Mouse (Mus musculus): Measurements from ENCODE around the gene Mutyh. TPM values are rescaled to one million over a fixed set of nuclear protein-coding genes. Genes with fewer than 3 reads are reported as not detected.

Mutyh gene
- polyA plus RNA-seq, 1 experiment from 2014 or later, result 11.6 TPM

Other genes starting within 250 kb of the Mutyh start
- gene Ccdc17, start 211.1 kb upstream of the Mutyh start, polyA plus RNA-seq (2015; fragmentation: Nextera tagmentation; extraction: Ambion mirVana), result 4.0 and 4.4 TPM in 2 replicates
- 82.4 and 88.5 TPM in 2 replicates for gene Nasp, start 179.8 kb upstream of the Mutyh start, polyA plus RNA-seq (2015; fragmentation: Nextera tagmentation; extraction: Ambion mirVana)
- 784 and 808 TPM in 2 replicates for gene Akr1a1, start 156.0 kb upstream of the Mutyh start, polyA plus RNA-seq (2015; fragmentation: Nextera tagmentation; extraction: Ambion mirVana)
- gene Prdx1, start 122.2 kb upstream of the Mutyh start, polyA plus RNA-seq (2015; fragmentation: Nextera tagmentation; extraction: Ambion mirVana), result 1,350 and 1,396 TPM in 2 replicates
- 19.4 and 21.1 TPM in 2 replicates for gene Mmachc, start 99.3 kb upstream of the Mutyh start, polyA plus RNA-seq (2015; fragmentation: Nextera tagmentation; extraction: Ambion mirVana)
- gene Ccdc163, start 99.2 kb upstream of the Mutyh start, polyA plus RNA-seq (2015; fragmentation: Nextera tagmentation; extraction: Ambion mirVana), result 24.8 and 27.6 TPM in 2 replicates
- 5.1 and 7.6 TPM in 2 replicates for gene Tesk2, start 86.8 kb upstream of the Mutyh start, polyA plus RNA-seq (2015; fragmentation: Nextera tagmentation; extraction: Ambion mirVana)
- 28.4 and 31.9 TPM in 2 replicates for gene Toe1, start 83 bp upstream of the Mutyh start, polyA plus RNA-seq (2015; fragmentation: Nextera tagmentation; extraction: Ambion mirVana)
- 0.57 and 0.94 TPM in 2 replicates for gene Hpdl, start 14.0 kb downstream of the Mutyh start, polyA plus RNA-seq (2015; fragmentation: Nextera tagmentation; extraction: Ambion mirVana)
- gene Zswim5, start 69.7 kb downstream of the Mutyh start, polyA plus RNA-seq (2015; fragmentation: Nextera tagmentation; extraction: Ambion mirVana), result 0.44 and 0.56 TPM in 2 replicates
- 77.5 and 84.2 TPM in 2 replicates for gene Urod, start 186.7 kb downstream of the Mutyh start, polyA plus RNA-seq (2015; fragmentation: Nextera tagmentation; extraction: Ambion mirVana)
- gene Hectd3, start 187.6 kb downstream of the Mutyh start, polyA plus RNA-seq (2015; fragmentation: Nextera tagmentation; extraction: Ambion mirVana), result 6.9 and 8.3 TPM in 2 replicates
- gene Eif2b3, start 211.7 kb downstream of the Mutyh start, polyA plus RNA-seq (2015; fragmentation: Nextera tagmentation; extraction: Ambion mirVana), result 35.6 and 36.3 TPM in 2 replicates